Mouse (Mus musculus): Measurements from ENCODE around the gene Dpp9. TPM values are rescaled to one million over a fixed set of nuclear protein-coding genes. Genes with fewer than 3 reads are reported as not detected.
"Not testable (repeated sequence)": the region's sequence is repeated elsewhere in the genome, so short reads cannot be mapped to it uniquely, and the experiment has no call there.

The Dpp9 gene
- polyA plus RNA-seq (2016; fragmentation: Nextera tagmentation; extraction: Ambion mirVana) = 45.6 and 46.9 TPM in 2 replicates

- peak within 1 kb of the TSS; percentile 95 for H3K27ac ChIP-seq (replicated peaks)
- WGBS = under 1% methylated on average over 69 of the region's 78 CpGs
Observed at GRCm38 (mm10) chr17:56218377-56219191, at the start of gene Dpp9. Gene Dpp9, minus strand, starts transcription at chr17:56218905.

GRCm38 (mm10) chr17:56266271-56266670 lies 47.6 kb upstream of the Dpp9 start:
- H3K9me3 ChIP-seq (replicated peaks) = no peaks in the 10 kb centered on the region

More at GRCm38 (mm10) chr17:56218377-56219191, at the start of gene Dpp9:
- peaks cover 16% of the 10 kb centered on the region for H3K36me3 ChIP-seq
- peak; percentile 93 for DNase-seq (ENCODE audit: low spot score)
- H3K27me3 ChIP-seq (ENCODE audit: low read depth, poor library complexity, severe bottlenecking) = no peaks in the 10 kb centered on the region
- H3K9me3 ChIP-seq (replicated peaks) = no peaks in the 10 kb centered on the region
- H3K4me1 ChIP-seq = peaks cover 34% of the 10 kb centered on the region
- peak within 1 kb of the TSS; percentile 96 for H3K4me3 ChIP-seq

GRCm38 (mm10) chr17:56265869-56266268 lies 47.2 kb upstream of the Dpp9 start:
- Histone ChIP-seq H3K36me3 (peaks cover 39% of the 10 kb centered on the region), H3K9me3 (replicated peaks) (no peaks in the 10 kb centered on the region), H3K27ac (replicated peaks) (no peak overlapping the region), H3K4me1 (peaks cover 20% of the 10 kb centered on the region), H3K4me3 (no peak overlapping the region), H3K27me3 (ENCODE audit: low read depth, poor library complexity, severe bottlenecking) (no peaks in the 10 kb centered on the region)
- no peak for DNase-seq (ENCODE audit: low spot score)
- WGBS = 96% methylated on average over 3 of the region's 3 CpGs

More at GRCm38 (mm10) chr17:56266271-56266670, 47.6 kb upstream of the Dpp9 start:
- no peak overlapping the region for H3K4me3 ChIP-seq
- H3K27ac ChIP-seq (replicated peaks) = no peak overlapping the region
- peaks cover 16% of the 10 kb centered on the region for H3K4me1 ChIP-seq
- H3K27me3 ChIP-seq (ENCODE audit: low read depth, poor library complexity, severe bottlenecking) = no peaks in the 10 kb centered on the region
- 72% methylated on average over 3 of the region's 3 CpGs for WGBS
- peaks cover 39% of the 10 kb centered on the region for H3K36me3 ChIP-seq
- no peak for DNase-seq (ENCODE audit: low spot score)

GRCm38 (mm10) chr17:56265011-56265410 lies 46.3 kb upstream of the Dpp9 start:
- H3K27ac ChIP-seq (replicated peaks) = no peak overlapping the region
- 89% methylated on average over 4 of the region's 4 CpGs for WGBS

GRCm38 (mm10) chr17:56264020-56264419 lies 45.3 kb upstream of the Dpp9 start:
- Histone ChIP-seq H3K9me3 (replicated peaks) (no peaks in the 10 kb centered on the region), H3K36me3 (peaks cover 52% of the 10 kb centered on the region), H3K27ac (replicated peaks) (no peak overlapping the region), H3K4me3 (no peak overlapping the region), H3K27me3 (ENCODE audit: low read depth, poor library complexity, severe bottlenecking) (no peaks in the 10 kb centered on the region), H3K4me1 (peaks cover 30% of the 10 kb centered on the region)
- DNase-seq (ENCODE audit: low spot score) = peak; percentile 79
- WGBS = 24% methylated on average over 8 of the region's 8 CpGs

More at GRCm38 (mm10) chr17:56265011-56265410, 46.3 kb upstream of the Dpp9 start:
- H3K27me3 ChIP-seq (ENCODE audit: low read depth, poor library complexity, severe bottlenecking) = no peaks in the 10 kb centered on the region
- H3K9me3 ChIP-seq (replicated peaks) = no peaks in the 10 kb centered on the region
- no peak overlapping the region for H3K4me3 ChIP-seq
- peaks cover 29% of the 10 kb centered on the region for H3K4me1 ChIP-seq
- no peak for DNase-seq (ENCODE audit: low spot score)
- peaks cover 42% of the 10 kb centered on the region for H3K36me3 ChIP-seq

GRCm38 (mm10) chr17:56262645-56263094 lies 44.0 kb upstream of the Dpp9 start:
- H3K36me3 ChIP-seq = peaks cover 65% of the 10 kb centered on the region
- WGBS = 86% methylated on average over 3 of the region's 3 CpGs
- DNase-seq (ENCODE audit: low spot score) = no peak

GRCm38 (mm10) chr17:56261166-56261565 lies 42.5 kb upstream of the Dpp9 start:
- Histone ChIP-seq H3K4me3 (no peak overlapping the region), H3K36me3 (peaks cover 68% of the 10 kb centered on the region), H3K9me3 (replicated peaks) (no peaks in the 10 kb centered on the region), H3K27me3 (ENCODE audit: low read depth, poor library complexity, severe bottlenecking) (no peaks in the 10 kb centered on the region), H3K27ac (replicated peaks) (no peak overlapping the region), H3K4me1 (peaks cover 48% of the 10 kb centered on the region)
- DNase-seq (ENCODE audit: low spot score) = no peak
- 85% methylated on average over 3 of the region's 3 CpGs for WGBS

More at GRCm38 (mm10) chr17:56262645-56263094, 44.0 kb upstream of the Dpp9 start:
- H3K4me1 ChIP-seq = peaks cover 41% of the 10 kb centered on the region
- H3K9me3 ChIP-seq (replicated peaks) = no peaks in the 10 kb centered on the region
- H3K27ac ChIP-seq (replicated peaks) = no peak overlapping the region
- H3K27me3 ChIP-seq (ENCODE audit: low read depth, poor library complexity, severe bottlenecking) = no peaks in the 10 kb centered on the region
- no peak overlapping the region for H3K4me3 ChIP-seq

GRCm38 (mm10) chr17:56259301-56260037 lies 40.8 kb upstream of the Dpp9 start:
- H3K27me3 ChIP-seq (ENCODE audit: low read depth, poor library complexity, severe bottlenecking) = no peaks in the 10 kb centered on the region
- WGBS = 91% methylated on average over 10 of the region's 10 CpGs
- peaks cover 48% of the 10 kb centered on the region for H3K4me1 ChIP-seq
- H3K36me3 ChIP-seq = peaks cover 59% of the 10 kb centered on the region
- no peak overlapping the region; the same call in 1 of the 2 replicates for H3K4me3 ChIP-seq
- DNase-seq (ENCODE audit: low spot score) = no peak
- no peaks in the 10 kb centered on the region for H3K9me3 ChIP-seq (replicated peaks)
- H3K27ac ChIP-seq (replicated peaks) = no peak overlapping the region

GRCm38 (mm10) chr17:56258812-56259211 lies 40.1 kb upstream of the Dpp9 start:
- not testable (repeated sequence) for H3K9me3 ChIP-seq (replicated peaks); H3K27ac ChIP-seq (replicated peaks); DNase-seq (ENCODE audit: low spot score); H3K27me3 ChIP-seq (ENCODE audit: low read depth, poor library complexity, severe bottlenecking)
- Histone ChIP-seq H3K4me1 (peaks cover 48% of the 10 kb centered on the region), H3K36me3 (peaks cover 59% of the 10 kb centered on the region), H3K4me3 (peak overlapping the region; percentile 9; the same call in 1 of the 2 replicates)
- WGBS = 83% methylated on average over 2 of the region's 2 CpGs

- H3K36me3 ChIP-seq = peaks cover 59% of the 10 kb centered on the region
- not testable (repeated sequence) for H3K27me3 ChIP-seq (ENCODE audit: low read depth, poor library complexity, severe bottlenecking); H3K9me3 ChIP-seq (replicated peaks); H3K27ac ChIP-seq (replicated peaks); H3K4me3 ChIP-seq; DNase-seq (ENCODE audit: low spot score)
- peaks cover 48% of the 10 kb centered on the region for H3K4me1 ChIP-seq
- 92% methylated on average over 19 of the region's 19 CpGs for WGBS
Observed at GRCm38 (mm10) chr17:56258269-56258668, 39.6 kb upstream of the Dpp9 start.

GRCm38 (mm10) chr17:56257181-56257894 lies 38.6 kb upstream of the Dpp9 start:
- peak overlapping the region; percentile 74 for H3K4me3 ChIP-seq
- peaks cover 48% of the 10 kb centered on the region for H3K4me1 ChIP-seq
- DNase-seq (ENCODE audit: low spot score) = no peak
- H3K27me3 ChIP-seq (ENCODE audit: low read depth, poor library complexity, severe bottlenecking) = no peaks in the 10 kb centered on the region
- H3K36me3 ChIP-seq = peaks cover 50% of the 10 kb centered on the region
- H3K9me3 ChIP-seq (replicated peaks) = no peaks in the 10 kb centered on the region
- H3K27ac ChIP-seq (replicated peaks) = peak overlapping the region; percentile 72
- 12% methylated on average over 57 of the region's 58 CpGs for WGBS

- Histone ChIP-seq H3K27ac (replicated peaks) (peak within 1 kb of the TSS; percentile 85), H3K4me1 (peaks cover 46% of the 10 kb centered on the region)
- under 1% methylated on average over 28 of the region's 28 CpGs for WGBS
Observed at GRCm38 (mm10) chr17:56256239-56256881, 37.7 kb upstream of the Dpp9 start, which contains the start of gene Fem1a. Gene Fem1a, plus strand, starts transcription at chr17:56256810.

More at GRCm38 (mm10) chr17:56256239-56256881, 37.7 kb upstream of the Dpp9 start, which contains the start of gene Fem1a:
- Histone ChIP-seq H3K27me3 (ENCODE audit: low read depth, poor library complexity, severe bottlenecking) (no peaks in the 10 kb centered on the region), H3K4me3 (peak within 1 kb of the TSS; percentile 74), H3K36me3 (peaks cover 40% of the 10 kb centered on the region), H3K9me3 (replicated peaks) (no peaks in the 10 kb centered on the region)
- peak; percentile 93 for DNase-seq (ENCODE audit: low spot score)
